Mouse (Mus musculus) liver, embryonic 13.5 days (tissue): ENCODE results near the gene Rnf128. TPM values are rescaled to one million over a fixed set of nuclear protein-coding genes. Genes with fewer than 3 reads are reported as not detected.

Experiments
- ATAC-seq: fragments of 200-750 bp; cut with Nextera tagmentation; 2 replicates; pipeline ENCODE4 v1.8.0; 2017; ENCODE audit warnings: low read depth, mild to moderate bottlenecking, moderate number of reproducible peaks, moderate library complexity
- DNase-seq: peaks from one replicate; pipeline ENCODE4 v3.0.0; 2022
- H3K27ac ChIP-seq: fragments of 300-500 bp; sonication (generic); 2 replicates; pipeline ENCODE4 v1.5.1; 2015; ENCODE audit warnings: moderate library complexity, mild to moderate bottlenecking, inconsistent platforms
- H3K27me3 ChIP-seq: fragments of 300-500 bp; sonication (generic); 2 replicates; pipeline ENCODE4 v1.6.1; 2015; ENCODE audit warnings: mild to moderate bottlenecking, inconsistent platforms
- H3K36me3 ChIP-seq: fragments of 300-500 bp; sonication (generic); 2 replicates; pipeline ENCODE4 v1.6.1; 2015; ENCODE audit warnings: mild to moderate bottlenecking, inconsistent platforms
- H3K4me1 ChIP-seq: fragments of 300-500 bp; sonication (generic); replicated peaks from 2 replicates; pipeline ENCODE4 v1.6.1; 2015; ENCODE audit warnings: inconsistent platforms
- H3K4me2 ChIP-seq: fragments of 300-500 bp; sonication (generic); 2 replicates; pipeline ENCODE4 v1.6.1; 2015; ENCODE audit warnings: inconsistent platforms, mild to moderate bottlenecking, moderate library complexity
- H3K4me3 ChIP-seq: fragments of 300-500 bp; sonication (generic); replicated peaks from 2 replicates; pipeline ENCODE4 v1.5.1; 2015; ENCODE audit warnings: mild to moderate bottlenecking, inconsistent platforms
- H3K9ac ChIP-seq: fragments of 300-500 bp; sonication (generic); 2 replicates; pipeline ENCODE4 v1.6.1; 2015; ENCODE audit warnings: mild to moderate bottlenecking, inconsistent platforms
- H3K9me3 ChIP-seq: fragments of 300-500 bp; sonication (generic); replicated peaks from 2 replicates; pipeline ENCODE4 v1.6.1; 2016; ENCODE audit warnings: inconsistent platforms
- WGBS: fragments of 180-500 bp; shearing (Covaris S2); methylation state at CpG from one replicate; pipeline ENCODE4 v1.1.7; 2015; ENCODE audit not compliant: insufficient replicate concordance; 5-methylcytosine and 5-hydroxymethylcytosine counted together
- polyA plus RNA-seq: library from polyadenylated mRNA; unstranded; fragments of >200 nt; fragmentation: Nextera tagmentation; extraction: Ambion mirVana; gene quantifications from 2 replicates; pipeline ENCODE4 v1.2.1, GENCODE M21; 2015

Gene Rnf128
- polyA plus RNA-seq, 1 experiment from 2014 or later = 34.1 TPM

GRCm38 (mm10) chrX:139634758-139635157 lies 71.6 kb downstream of the Rnf128 start:
- no peak for DNase-seq
- ATAC-seq = no peak
- H3K4me2 ChIP-seq = no peak overlapping the region
- WGBS = 69% methylated on average over 4 of the region's 4 CpGs
- no peaks in the 10 kb centered on the region for H3K36me3 ChIP-seq
- H3K9me3 ChIP-seq = no peaks in the 10 kb centered on the region
- no peak overlapping the region for H3K4me3 ChIP-seq
- no peak overlapping the region for H3K27ac ChIP-seq
- H3K4me1 ChIP-seq = no peaks in the 10 kb centered on the region
- H3K27me3 ChIP-seq = no peaks in the 10 kb centered on the region
- no peak overlapping the region for H3K9ac ChIP-seq

GRCm38 (mm10) chrX:139639744-139640143 lies 76.6 kb downstream of the Rnf128 start:
- H3K9me3 ChIP-seq = no peaks in the 10 kb centered on the region
- H3K27ac ChIP-seq = no peak overlapping the region
- ATAC-seq (no peak), DNase-seq (no peak)
- H3K9ac ChIP-seq = no peak overlapping the region
- no peak overlapping the region for H3K4me3 ChIP-seq
- no peaks in the 10 kb centered on the region for H3K36me3 ChIP-seq
- H3K27me3 ChIP-seq = no peaks in the 10 kb centered on the region
- 21% methylated on average over 2 of the region's 2 CpGs for WGBS
- no peak overlapping the region for H3K4me2 ChIP-seq
- no peaks in the 10 kb centered on the region for H3K4me1 ChIP-seq

DNA sequence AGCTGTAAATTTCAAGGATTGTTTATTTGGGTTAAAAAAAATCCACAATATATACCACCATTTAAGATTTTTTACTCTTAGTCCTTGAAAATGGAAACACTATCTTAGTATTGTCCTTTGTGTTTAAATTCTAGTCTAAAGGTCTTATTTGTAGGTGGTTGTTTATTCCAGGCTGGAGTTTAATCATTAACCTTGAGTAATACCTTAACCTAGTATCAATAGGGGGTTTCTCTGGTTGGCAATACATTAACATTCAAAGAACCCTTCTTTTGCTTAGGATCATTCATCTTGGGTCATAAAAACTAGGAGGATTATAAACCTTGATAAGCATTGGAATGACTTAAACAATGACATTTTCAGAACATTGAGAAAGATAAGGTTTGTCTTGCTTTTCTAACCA lies 77.3 kb downstream of the Rnf128 start:
- H3K4me3 ChIP-seq = no peak overlapping the region
- H3K4me1 ChIP-seq = no peaks in the 10 kb centered on the region
- no peak overlapping the region for H3K9ac ChIP-seq
- H3K27ac ChIP-seq = no peak overlapping the region
- no peaks in the 10 kb centered on the region for H3K27me3 ChIP-seq
- H3K9me3 ChIP-seq = no peaks in the 10 kb centered on the region
- no peak overlapping the region for H3K4me2 ChIP-seq
- DNase-seq (no peak), ATAC-seq (no peak)
- H3K36me3 ChIP-seq = no peaks in the 10 kb centered on the region

DNA sequence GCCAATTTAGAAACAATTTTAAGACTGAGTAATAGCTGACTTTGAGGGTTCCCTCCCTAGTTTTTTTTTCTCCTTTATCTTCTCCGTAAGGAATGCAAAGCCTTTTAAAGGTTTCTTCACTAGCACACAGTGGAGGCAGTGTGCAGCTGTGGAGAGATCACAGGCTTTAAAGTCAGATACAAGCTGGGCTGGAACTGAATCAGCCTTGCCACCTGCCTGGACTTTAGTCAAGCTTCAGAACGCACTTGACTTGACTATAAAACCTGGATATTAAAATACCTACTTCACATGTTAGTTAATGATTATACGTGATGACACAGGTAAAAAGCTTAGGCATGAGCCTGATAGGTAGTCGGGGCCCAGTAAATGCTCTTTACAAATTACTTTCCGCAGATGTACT lies 89.1 kb downstream of the Rnf128 start:
- H3K4me1 ChIP-seq = peaks cover 17% of the 10 kb centered on the region
- H3K9ac ChIP-seq = no peak overlapping the region
- H3K4me3 ChIP-seq = no peak overlapping the region
- no peak overlapping the region for H3K27ac ChIP-seq
- WGBS = 72% methylated on average over 5 of the region's 5 CpGs
- no peaks in the 10 kb centered on the region for H3K27me3 ChIP-seq
- DNase-seq (no peak), ATAC-seq (no peak)
- H3K4me2 ChIP-seq = no peak overlapping the region
- no peaks in the 10 kb centered on the region for H3K9me3 ChIP-seq
- H3K36me3 ChIP-seq = no peaks in the 10 kb centered on the region

DNA sequence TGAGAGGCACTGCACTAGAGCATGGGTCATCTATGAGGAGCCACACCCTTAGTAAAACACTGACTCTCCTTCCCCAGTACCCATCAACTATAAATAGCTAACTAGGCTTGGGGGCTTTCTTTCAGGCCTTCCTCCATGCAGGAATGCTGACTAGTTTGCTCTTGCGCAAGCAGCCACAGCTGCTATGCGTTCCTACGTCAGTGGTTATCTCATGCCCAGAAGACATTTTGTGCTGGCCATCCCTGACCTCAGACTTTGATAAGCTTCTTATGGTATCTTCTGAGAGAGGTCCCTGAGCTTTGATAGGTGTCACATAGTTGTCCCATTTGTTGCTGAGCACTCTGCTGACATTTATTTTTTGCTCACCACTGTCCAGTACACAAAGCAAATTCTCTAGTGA lies 90.2 kb downstream of the Rnf128 start:
- WGBS = 34% methylated on average over 3 of the region's 3 CpGs
- no peaks in the 10 kb centered on the region for H3K27me3 ChIP-seq
- H3K36me3 ChIP-seq = no peaks in the 10 kb centered on the region
- 0 out of 2 replicates have a peak overlapping the region, but pooled peaks have one; percentile 17 for H3K4me2 ChIP-seq
- H3K4me3 ChIP-seq = no peak overlapping the region
- no peaks in the 10 kb centered on the region for H3K9me3 ChIP-seq
- peaks cover 17% of the 10 kb centered on the region for H3K4me1 ChIP-seq
- ATAC-seq (peak; percentile 83), DNase-seq (peak; percentile 28)
- no peak overlapping the region for H3K27ac ChIP-seq
- H3K9ac ChIP-seq = no peak overlapping the region

DNA sequence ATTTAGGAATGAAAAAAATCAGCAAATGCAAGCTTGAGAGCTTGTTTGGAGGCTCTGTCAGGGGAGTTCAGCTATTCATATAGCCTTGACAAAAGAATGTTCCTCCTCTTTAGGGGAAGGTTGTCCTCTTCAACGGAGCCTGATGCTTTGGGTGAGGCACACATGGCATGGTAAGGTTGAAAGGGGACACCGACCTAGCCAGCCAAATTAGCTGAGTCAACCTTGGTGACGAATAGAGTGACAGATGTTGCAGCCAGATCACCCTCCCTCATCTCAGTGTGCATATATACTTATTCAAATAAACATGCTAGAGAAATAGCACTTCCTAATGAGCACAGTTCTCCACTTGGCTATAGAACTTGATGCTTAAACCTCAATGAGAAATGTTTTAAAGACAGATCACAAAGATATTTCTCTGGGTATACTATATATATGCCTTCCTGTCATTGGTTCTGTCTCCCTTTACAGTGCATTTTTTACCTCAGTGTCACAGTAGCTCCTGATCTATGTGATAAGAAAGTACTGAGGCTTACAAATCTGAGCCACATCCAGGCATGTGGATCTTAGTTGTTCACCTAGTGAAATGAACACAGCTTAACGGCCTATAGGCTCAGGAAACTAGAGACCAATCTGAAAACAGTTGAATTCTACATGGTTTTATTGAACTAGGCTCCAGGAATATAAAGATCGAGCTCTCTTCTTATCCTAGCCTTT lies 91.4 kb downstream of the Rnf128 start:
- H3K4me2 ChIP-seq = no peak overlapping the region
- 46% methylated on average over 5 of the region's 5 CpGs for WGBS
- DNase-seq (peak; percentile 27), ATAC-seq (peak; percentile 78)
- no peak overlapping the region for H3K9ac ChIP-seq
- H3K9me3 ChIP-seq = no peaks in the 10 kb centered on the region
- peaks cover 17% of the 10 kb centered on the region for H3K4me1 ChIP-seq
- no peak overlapping the region for H3K27ac ChIP-seq
- no peaks in the 10 kb centered on the region for H3K27me3 ChIP-seq
- no peak overlapping the region for H3K4me3 ChIP-seq
- H3K36me3 ChIP-seq = no peaks in the 10 kb centered on the region

DNA sequence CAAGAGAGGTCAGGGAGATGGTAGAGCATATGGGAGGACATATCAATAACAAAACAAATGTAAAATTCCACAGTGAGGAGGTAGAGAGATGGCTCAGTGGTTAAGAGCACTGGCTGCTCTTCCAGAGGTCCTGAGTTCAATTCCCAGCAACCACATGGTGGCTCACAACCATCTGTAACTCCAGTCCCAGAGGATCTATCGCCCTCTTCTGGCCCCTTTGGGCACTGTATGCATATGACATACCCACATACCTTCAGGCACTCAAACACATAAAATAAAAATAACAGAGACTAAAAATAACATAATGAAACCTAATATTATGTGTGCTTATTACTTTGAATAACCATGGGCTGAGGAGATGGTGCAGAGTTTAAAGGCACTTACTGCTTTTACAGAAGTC lies 99.0 kb downstream of the Rnf128 start:
- Histone ChIP-seq H3K36me3 (no peaks in the 10 kb centered on the region), H3K9ac (no peak overlapping the region), H3K4me2 (no peak overlapping the region), H3K27me3 (no peaks in the 10 kb centered on the region), H3K27ac (no peak overlapping the region), H3K4me3 (no peak overlapping the region), H3K4me1 (no peaks in the 10 kb centered on the region), H3K9me3 (no peaks in the 10 kb centered on the region)
- DNase-seq (no peak), ATAC-seq (no peak)
- WGBS = 35% methylated on average over 1 of the region's 1 CpGs

GRCm38 (mm10) chrX:139665829-139666228 lies 102.7 kb downstream of the Rnf128 start:
- DNase-seq (no peak), ATAC-seq (no peak)
- Histone ChIP-seq H3K9ac (no peak overlapping the region), H3K9me3 (no peaks in the 10 kb centered on the region), H3K27ac (no peak overlapping the region), H3K27me3 (no peaks in the 10 kb centered on the region), H3K4me3 (no peak overlapping the region), H3K36me3 (no peaks in the 10 kb centered on the region), H3K4me2 (no peak overlapping the region), H3K4me1 (no peaks in the 10 kb centered on the region)
- WGBS = 70% methylated on average over 2 of the region's 2 CpGs

- DNase-seq (no peak), ATAC-seq (peak; percentile 20)
- Histone ChIP-seq H3K27ac (no peak overlapping the region), H3K4me1 (peaks cover 12% of the 10 kb centered on the region), H3K9me3 (no peaks in the 10 kb centered on the region), H3K36me3 (no peaks in the 10 kb centered on the region), H3K4me3 (peak overlapping the region; percentile 68), H3K27me3 (no peaks in the 10 kb centered on the region), H3K9ac (peak overlapping the region; percentile 71), H3K4me2 (peak overlapping the region; percentile 71)
- 21% methylated on average over 8 of the region's 8 CpGs for WGBS
Measured at GRCm38 (mm10) chrX:139684410-139684774, 121.3 kb downstream of the Rnf128 start.

- WGBS = 9% methylated on average over 43 of the region's 43 CpGs
- Histone ChIP-seq H3K4me3 (peak within 1 kb of the TSS; percentile 68), H3K9me3 (no peaks in the 10 kb centered on the region), H3K4me1 (peaks cover 12% of the 10 kb centered on the region), H3K27me3 (no peaks in the 10 kb centered on the region), H3K9ac (peak within 1 kb of the TSS; percentile 71), H3K36me3 (no peaks in the 10 kb centered on the region), H3K4me2 (peak within 1 kb of the TSS; percentile 71), H3K27ac (no peak within 1 kb of the TSS)
- DNase-seq = peak; percentile 61
- ATAC-seq = peak; percentile 100
Measured at GRCm38 (mm10) chrX:139684775-139685695, 121.9 kb downstream of the Rnf128 start, which contains the start of gene Tbc1d8b. TSS of gene Tbc1d8b (plus strand) at chrX:139684996.

DNA sequence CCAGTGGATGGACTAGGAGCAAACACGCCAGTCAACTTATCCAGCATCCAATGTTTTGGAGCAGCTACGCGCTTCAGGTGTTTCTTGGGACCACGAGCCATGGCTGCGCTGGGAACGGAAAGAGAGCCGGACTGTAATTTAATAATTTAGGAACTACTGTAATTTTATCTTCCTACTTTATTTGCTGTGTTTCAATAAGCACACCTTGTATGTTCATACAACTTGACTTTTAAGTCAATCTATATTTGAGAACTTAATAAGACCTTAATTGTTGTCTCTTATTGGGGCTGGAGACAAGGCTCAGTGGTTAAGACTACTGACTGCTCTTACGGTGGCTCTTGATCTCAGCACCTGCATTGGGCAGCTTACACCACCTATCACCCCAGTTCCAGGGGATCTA lies 151.3 kb downstream of the Rnf128 start, which contains the start of gene Gm15013:
TSS of gene Gm15013 (minus strand) at position 101 of the 400 bp plus-strand sequence.
- H3K36me3 ChIP-seq = no peaks in the 10 kb centered on the region
- no peaks in the 10 kb centered on the region for H3K9me3 ChIP-seq
- H3K4me1 ChIP-seq = no peaks in the 10 kb centered on the region
- no peak within 1 kb of the TSS for H3K4me2 ChIP-seq
- no peaks in the 10 kb centered on the region for H3K27me3 ChIP-seq
- 85% methylated on average over 8 of the region's 8 CpGs for whole genome bisulfite sequencing
- DNase-seq (no peak), ATAC-seq (no peak)
- no peak within 1 kb of the TSS for H3K9ac ChIP-seq
- H3K27ac ChIP-seq = no peak within 1 kb of the TSS
- no peak within 1 kb of the TSS for H3K4me3 ChIP-seq
